Mouse (Mus musculus) 416B (cell line): Measurements from ENCODE around the gene Erp29.

Source experiments
- DNase-seq: peaks from one replicate; pipeline ENCODE4 v3.0.0; 2011; ENCODE audit warnings: low read depth

Gene Erp29

GRCm38 (mm10) chr5:121452026-121452869 lies at the start of gene Erp29:
Gene Erp29, minus strand, starts transcription at chr5:121452506.
- DNase-seq = peak; percentile 94

DNA sequence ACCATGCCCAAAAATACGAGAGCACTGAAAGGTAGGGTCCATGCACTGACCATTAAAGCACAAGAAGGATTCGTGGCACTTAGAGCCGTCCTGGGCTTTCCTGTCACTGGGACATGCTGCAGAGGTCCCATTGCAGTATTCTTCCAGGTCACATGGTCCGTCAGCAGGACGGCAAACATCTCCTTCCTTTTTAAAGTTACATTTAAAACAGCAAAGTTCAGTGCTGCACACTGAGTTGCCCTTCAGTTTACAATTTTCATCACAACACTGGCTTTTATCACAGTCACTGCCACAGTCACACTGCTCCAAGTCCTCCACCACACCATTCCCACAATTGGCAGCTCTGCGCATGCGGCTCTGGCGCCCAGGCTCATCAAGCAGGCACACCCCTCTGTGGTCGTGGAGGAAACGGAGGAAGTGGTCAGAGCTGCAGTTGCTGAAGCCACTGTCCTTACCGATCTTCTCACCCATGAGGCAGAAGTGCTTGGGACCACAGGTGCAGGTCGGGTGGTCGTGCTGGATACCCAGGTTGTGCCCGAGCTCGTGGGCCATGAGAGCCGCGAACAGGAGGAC lies 49.2 kb upstream of the Erp29 start:
- DNase-seq = peak; percentile 83

- peak; percentile 51 for DNase-seq
These were observed 48.4 kb upstream of the Erp29 start for GRCm38 (mm10) chr5:121500719-121501118.

GRCm38 (mm10) chr5:121493305-121493704 lies 41.0 kb upstream of the Erp29 start:
- DNase-seq = no peak

DNA sequence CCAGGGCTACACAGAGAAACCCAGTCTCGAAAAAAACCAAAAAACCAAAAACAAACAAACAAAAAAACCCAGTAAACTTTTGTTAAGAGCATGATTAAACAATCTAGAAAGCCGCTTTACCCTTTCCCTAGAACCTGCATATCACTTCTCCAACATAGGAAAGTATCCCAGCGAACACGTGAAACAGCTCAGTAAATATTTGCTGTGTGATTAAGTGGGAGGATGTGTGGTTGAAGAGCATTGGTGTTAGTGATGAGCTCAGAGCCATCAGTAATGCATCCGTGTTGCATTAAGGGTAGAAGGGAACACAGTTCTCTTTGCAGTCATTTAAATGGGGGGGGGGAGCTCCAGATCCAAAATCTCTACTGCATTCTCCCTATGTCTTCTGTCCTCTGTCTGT lies 32.5 kb upstream of the Erp29 start:
- no peak for DNase-seq

GRCm38 (mm10) chr5:121477680-121478079 lies 25.4 kb upstream of the Erp29 start:
- DNase-seq = peak; percentile 80

DNA sequence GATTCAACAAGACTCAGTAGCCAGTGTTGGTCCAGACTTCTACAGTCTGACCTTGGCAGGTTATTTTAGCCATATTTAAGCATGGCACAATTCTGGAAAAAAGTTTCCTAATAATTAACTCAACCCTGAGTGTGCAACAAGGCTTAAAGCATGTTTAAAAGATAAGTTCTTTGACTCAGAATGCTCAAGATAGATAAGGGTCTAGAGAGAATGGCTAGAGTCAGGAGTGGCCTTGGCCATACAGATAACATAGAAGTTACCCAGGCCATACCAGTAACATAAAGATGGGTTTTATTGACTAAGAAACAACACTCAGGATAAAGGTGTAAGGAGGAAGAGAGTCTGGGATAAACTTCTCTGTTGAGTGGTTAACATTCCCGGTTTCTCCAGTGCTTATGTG lies 23.7 kb upstream of the Erp29 start:
- no peak for DNase-seq

DNA sequence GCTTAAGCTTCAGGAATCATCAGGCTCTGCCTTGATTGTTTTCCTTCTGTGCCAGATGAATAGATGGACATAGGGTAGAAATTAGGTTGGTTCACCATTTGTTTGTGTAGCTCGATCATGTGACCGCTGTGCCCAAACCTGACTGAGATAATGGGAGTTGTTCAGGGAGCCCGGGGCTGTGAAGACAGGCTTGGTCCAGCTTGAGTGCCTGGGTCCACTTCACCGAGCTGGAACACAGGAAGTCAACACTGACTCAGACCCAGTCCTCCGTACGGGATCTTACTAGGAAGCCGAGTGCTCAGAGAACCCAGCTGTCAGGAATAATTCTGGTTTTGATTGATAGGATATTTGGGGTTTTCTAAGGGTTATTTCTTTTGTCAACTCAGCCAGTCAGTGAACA lies 22.3 kb upstream of the Erp29 start:
- no peak for DNase-seq

- no peak for DNase-seq
These were observed 20.1 kb upstream of the Erp29 start for GRCm38 (mm10) chr5:121472411-121472810.

DNA sequence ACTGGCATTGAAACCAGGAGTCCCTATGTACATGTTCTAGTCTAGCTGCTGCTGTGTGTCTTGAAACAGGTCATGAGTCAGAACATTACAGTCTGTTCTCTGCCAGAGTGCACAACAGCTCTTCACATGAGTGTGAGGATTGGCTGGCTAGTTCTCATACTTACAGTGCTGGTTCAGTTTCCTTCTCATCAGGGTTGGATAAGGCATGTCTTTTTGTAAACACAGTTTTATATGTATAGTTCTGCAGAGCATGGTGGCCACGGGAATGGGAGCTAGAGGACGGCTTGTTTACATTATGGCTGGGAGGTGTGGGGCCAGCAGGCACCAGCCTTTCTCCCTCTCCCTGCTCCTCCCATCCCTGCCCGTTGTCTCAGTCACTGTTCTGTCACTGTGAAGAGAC lies 17.3 kb upstream of the Erp29 start:
- no peak for DNase-seq

DNA sequence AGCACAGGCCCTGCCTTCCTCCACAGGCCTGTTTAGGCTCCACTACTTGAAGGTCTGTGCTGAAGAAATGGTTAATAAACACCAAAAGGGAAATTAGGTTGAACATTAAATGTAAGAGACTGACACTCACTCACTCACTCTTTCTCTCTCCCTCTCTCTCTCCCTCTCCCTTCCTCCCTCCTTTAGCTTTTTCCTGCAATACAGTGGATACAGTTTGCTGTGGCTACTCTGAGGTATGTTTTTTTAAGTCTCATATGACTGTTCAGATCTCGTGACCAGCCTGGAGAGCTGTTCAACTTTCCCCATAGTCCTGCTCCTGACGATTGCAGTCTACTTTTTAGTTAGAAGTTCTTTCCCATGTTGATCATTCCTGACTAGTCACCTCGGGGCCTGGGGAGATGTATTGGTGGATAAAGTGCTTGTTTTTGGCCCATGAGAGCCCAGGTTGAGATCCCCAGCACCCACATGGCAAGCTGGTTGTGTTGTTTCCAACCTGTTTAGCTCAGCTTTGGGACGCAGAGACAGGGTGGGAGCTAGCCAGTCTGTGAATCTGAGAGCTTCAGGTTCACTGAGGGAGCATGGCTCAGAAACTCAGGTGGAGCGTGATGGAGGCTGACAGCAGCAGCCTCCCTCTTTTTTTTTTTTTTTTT lies 11.4 kb upstream of the Erp29 start:
- no peak for DNase-seq

DNA sequence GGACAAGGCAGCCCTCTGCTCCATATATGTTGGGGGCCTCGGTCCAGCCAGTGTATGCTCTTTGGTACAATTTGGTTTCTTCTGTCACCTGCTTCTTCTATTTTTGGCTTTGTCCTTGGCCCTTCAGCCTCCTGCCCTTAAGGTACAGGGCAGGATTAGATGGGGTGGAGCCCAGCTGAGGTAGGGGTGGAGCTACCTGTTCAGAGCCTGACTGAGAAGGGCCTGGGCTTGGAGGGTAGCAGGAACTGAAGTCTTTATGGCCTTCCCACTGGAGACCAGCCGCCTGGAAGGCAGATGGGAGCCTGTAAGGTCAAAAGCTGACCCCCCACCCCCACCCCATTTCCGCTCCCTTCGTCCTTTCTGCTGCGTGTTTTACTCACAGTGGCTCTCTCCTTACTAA lies 10.7 kb upstream of the Erp29 start:
- no peak for DNase-seq

GRCm38 (mm10) chr5:121462171-121462502 lies 9.8 kb upstream of the Erp29 start:
- DNase-seq = no peak

DNA sequence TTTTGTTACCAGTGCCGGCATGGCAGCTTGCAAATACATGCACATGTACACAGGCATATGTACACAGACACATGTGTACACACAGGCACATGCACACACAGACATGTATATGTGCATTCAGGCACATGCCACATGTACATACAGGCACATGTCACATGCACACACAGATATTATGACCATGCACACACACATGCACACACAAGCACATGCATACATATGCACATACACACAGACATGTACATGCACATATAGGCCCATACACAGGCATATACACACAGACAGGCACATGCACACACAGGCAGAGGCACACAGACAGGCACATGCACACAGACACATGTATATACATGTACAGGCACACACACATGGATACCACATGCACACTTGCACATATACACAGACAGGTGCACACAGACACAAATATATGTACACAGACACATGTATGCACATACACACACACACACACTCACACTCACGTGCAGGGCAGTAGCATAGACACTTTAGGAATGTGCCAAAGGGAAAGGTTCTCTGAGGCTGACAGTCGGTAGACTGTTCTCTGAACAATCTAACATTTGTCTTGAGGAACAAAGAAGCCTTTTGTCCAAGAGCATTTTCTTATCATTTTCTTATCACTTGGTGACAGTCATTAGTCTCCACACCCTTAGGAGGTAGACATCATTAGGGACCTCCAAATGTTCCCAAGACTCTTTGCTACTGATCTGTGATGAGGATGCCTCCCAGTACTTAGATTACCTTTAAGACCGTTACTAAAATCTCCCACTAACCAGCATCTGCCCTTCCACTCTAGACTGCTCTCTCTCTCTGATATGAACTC lies 9.2 kb upstream of the Erp29 start:
- DNase-seq = no peak

DNA sequence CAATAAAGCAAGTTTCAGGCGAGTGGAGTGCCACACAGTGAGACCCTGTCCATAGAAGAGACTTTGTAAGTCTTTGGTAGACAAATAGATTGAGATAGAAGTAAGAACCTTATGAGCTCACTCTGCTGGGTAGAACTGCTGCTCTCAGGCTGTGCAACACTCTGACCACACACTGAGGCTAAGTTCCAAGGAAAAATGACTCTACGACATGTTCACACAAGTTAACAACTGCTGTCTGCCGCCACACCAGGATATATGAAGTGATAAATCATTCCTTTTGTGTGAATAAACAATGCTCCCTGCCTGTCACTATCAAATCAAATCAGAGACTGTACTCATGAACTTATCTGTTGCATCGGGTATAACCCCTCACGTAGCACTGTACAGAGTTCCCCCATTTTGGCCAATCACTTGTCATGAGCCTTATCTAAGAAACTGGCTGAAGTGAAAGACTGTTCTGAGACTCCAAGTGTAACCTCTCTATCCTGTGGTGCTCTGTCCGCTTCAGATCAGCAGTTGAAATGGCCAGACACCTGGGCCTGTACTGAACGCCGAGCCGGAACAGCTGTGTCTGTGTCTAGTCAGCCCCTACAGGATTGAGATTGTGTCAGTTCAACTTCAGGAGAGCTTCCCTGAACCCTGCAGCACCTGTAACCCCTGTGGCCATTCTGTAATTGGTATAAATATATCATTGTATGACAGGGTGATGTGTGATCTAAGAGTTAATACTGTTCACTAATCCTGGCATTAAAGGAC lies 3.4 kb upstream of the Erp29 start:
- DNase-seq = no peak

GRCm38 (mm10) chr5:121454503-121454782 lies 2.1 kb upstream of the Erp29 start:
- DNase-seq = no peak

DNA sequence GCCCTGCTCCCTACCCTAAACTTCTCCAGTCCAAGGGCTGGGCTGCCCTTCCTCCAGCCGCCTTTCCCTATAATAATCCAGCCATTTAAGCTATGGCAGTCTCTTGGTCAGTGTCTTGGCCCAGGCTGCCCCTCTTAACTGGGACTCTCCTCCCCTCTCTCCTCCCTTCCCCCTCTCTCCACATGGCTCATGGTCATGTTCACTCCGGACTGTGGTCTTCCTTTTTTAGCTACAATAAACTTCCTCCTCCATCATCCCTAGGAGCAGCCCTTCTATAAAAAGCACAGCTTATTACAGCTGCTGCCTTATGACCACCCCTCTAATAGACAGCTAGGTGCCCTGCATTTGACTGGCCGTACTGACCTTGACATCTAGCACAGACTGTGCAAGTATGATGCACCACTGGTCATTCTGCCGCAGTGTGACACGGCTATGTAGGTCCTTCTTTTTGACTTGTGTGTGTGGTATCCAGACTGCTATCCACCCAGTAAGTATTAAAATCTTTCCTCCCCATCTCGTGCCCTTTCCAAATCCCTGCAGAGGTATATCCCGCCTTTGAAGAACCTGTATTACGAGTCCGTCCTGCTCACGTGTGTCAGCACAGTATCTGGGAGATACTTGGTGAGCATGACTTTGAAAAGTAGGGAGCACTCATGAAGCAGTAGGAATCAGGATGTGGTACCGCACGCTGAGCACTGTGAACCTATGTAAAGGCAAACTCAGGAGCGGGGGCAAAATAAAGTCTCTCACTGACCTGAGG lies 1.6 kb upstream of the Erp29 start:
- no peak for DNase-seq

DNA sequence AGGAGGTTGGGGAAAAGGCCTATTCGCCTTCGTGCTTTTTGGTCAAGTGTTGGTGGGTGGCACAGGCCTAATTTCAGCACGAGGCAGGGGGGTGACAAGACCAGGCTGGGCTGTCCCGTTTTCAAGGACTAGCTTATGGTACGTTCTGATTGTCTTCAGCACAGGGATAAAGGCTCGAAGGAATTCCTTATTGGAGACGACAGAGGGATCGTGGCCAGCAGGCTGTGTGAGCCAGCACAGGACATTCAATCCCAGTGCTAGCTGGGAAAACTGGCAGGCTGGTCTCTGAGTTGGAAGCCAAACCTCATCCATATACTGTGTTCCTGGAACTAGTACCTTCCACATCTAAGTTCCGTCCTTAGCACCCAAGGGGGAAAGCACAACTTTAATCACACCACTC lies 600 bp upstream of the Erp29 start:
- DNase-seq = no peak

GRCm38 (mm10) chr5:121451644-121452025 lies 671 bp downstream of the Erp29 start, which contains the start of gene Tmem116:
Gene Tmem116, plus strand, starts transcription at chr5:121451893.
- DNase-seq = peak; percentile 56

DNA sequence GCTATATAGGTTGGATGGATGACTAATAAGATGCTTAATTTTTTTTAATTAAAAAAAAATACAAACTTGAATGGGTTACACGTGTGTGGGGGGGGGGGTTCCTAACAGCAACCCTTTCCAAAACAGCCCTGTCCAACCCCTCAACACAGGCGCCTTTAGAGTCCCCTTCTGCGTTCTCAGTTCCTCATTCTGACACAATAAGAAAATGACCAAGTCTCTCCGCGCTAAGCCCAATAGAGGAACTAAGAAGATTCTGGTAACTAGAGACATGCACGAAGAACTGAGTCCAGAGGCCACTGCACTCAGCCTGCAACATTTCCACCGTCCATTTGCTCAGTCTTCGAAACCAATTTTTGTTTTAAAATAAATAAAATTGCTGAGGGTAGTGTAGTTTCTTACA lies 1.1 kb downstream of the Erp29 start:
- peak; percentile 85 for DNase-seq

DNA sequence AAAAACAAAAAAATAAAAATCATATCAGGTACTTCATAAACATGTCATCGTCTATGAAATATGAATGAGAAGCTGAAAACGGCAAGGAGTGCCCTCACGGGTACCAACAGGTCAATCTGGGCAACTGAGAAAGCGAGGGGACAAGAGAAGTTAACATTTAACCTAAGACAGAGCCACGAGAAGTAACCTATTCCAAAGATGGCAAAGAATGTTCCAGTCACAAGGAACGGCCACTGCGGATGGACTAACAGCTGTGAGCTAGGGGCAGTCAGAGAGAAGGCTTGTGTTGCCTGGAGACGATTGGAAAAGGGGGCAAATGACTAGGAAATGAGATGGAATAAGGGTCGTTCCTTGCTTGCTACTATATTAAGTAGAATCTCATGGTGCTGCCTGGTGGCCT lies 1.8 kb downstream of the Erp29 start:
- DNase-seq = no peak
